Mouse (Mus musculus): ENCODE measurements around the gene Syt6.

Gene Syt6

DNA sequence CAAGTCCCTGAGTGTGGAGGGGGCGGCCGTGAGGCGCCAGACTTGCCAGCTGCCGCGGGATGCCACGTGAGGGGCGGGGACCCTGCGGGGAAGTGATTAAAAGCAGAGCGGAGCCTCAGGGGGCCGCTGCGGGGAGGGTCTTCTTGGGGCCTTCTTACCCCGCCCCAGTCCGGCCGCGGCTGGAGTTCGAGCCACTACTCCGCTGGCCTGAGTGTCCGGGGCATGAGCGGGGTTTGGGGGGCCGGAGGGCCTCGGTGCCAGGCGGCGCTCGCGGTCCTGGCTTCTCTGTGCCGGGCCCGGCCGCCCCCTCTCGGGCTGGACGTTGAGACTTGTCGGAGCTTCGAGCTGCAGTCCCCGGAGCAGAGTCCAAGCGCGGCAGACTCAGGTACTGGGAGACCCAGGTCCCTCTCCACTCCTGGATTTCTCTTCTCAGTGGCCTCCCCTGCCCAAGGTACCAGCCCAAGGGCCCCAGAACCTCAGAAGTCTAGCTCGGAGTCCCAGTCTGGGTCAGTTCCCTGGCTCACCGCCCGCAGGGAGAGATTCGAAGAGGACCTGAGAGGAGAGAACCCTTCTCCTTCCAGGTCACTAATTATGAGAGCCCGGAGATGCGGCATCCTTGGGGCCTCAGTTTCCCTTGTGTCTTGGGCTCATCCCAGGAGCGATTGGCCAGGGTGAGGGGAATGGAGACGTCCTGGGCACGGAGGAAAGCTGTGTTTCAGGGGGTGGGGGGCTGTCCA lies at the start of gene Syt6:
Gene Syt6 (plus strand): TSS at position 76 of the 737 bp plus-strand sequence.
- no peak for DNase-seq (ENCODE audit: low spot score in 2 of 2)

DNA sequence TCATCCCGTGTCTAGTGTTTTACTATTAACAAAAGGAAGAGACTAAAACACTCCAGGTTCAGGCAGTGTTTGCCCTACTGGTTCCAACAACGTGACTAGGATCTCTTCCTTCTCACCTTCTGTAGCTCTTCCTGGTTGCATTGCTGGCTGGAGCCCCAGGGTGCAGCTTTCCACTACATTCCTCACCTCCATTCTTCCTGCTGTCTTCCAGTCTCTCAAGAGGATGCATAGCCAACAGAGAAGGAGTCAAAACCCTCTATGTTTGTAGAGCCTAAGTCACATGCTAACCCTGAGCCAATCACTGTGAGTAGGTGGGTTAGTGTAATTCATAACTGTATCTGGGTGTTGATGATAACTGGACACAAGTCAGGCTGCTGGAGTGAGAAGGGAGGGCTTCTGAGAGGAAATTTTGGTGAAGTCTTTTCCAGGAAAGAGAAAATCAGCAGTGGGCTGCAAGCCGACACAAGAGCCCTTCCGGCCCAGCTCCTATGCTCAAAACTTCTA lies 48.8 kb upstream of the Syt6 start:
- no peak for DNase-seq (ENCODE audit: low spot score in 2 of 2)

DNA sequence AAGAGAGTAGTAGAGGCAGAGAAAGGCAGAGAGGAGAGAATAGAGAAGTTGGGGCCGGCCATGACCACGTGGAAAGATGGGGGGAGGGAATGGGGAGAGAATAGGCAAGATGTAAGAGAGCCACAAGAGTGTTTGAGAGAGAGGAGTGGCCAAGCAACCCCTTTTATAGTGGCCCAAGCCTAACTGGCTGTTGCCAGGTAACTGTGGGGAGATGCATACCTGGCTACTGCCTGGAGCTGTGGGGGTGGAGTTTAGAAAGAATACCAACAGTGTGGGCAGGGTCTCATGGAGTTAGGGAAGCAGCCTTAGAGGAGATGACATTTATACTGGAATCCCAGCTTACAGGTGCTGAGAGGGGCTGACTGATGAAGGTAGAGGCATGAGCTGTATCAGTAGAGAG lies 48.2 kb upstream of the Syt6 start:
- DNase-seq (ENCODE audit: low spot score in 2 of 2) = no peak

DNA sequence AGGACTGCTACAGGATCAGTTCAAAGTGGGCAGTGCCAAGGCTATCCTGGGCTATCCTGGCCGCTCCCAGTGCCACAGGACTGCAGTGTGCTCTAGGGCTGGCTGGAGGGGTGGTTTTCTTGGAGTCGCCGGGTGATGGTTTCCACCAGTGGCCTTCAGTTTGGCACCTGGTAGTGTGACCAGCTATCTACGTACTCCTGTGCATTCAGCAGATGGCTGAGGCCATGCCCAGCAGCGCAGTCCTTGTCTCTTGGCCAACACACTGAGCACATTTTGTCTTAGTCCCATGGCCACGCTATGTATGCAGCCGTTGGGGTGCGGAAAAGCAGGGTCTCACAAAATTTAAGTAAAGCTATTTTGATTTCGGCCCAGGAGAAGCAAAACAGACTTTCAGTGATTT lies 41.0 kb upstream of the Syt6 start:
- no peak for DNase-seq (ENCODE audit: low spot score in 2 of 2)

DNA sequence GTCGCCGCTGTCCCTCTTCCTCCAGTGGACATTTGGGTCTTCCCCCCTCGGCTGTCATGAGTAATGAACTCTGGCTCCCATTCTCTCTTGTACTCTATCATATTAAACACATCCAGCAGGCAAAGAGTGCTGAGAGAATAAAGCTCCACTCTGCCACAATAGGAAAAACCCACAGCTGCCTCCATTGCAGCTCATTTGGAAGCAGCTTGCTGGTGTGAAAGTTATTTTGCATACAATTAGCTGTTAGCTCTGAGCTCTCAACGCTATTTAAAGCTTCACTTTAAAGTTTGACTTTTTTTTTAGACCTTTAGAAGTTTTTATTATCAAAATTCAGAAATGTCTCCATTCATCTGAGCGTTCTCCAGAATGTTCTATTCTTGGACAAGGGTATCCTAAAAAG lies 39.8 kb upstream of the Syt6 start:
- DNase-seq (ENCODE audit: low spot score in 2 of 2) = no peak

DNA sequence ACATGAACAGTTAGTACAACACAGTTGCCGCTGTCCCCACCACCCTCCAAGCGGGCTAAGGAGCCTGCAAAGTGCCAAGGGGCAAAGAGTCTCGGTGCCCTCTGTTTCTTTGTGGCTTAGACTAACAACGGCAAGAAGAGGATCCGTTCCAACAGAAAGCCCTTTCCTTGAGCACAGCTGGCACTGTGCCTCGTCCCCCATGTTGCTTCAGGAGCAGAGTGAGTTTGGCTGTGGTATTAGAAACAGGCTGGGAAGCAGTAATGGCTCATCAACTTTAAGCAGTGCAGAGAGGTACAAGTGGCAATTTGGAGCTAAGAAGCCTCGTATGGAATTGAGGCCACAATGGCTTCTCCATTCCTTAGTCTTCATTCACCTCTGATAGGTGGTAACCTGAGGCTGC lies 35.9 kb upstream of the Syt6 start:
- no peak for DNase-seq (ENCODE audit: low spot score in 2 of 2)

DNA sequence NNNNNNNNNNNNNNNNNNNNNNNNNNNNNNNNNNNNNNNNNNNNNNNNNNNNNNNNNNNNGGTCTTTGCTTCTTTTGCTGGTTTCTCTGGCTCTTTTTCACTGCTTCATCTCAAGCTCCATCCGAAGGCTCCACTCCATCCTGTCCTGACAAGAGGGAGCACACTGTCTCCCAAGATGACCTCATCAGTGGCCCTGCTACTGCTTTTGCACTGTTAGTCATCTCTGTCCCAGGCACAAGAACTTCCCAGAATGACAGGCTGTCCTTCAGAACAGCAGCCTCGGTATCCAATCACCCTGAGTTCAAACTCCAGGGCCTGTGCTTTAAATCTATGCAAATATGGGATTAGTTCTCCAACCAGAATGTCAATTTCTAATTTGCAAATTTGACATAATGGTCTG lies 28.9 kb upstream of the Syt6 start:
- no peak for DNase-seq (ENCODE audit: low spot score in 2 of 2)

DNA sequence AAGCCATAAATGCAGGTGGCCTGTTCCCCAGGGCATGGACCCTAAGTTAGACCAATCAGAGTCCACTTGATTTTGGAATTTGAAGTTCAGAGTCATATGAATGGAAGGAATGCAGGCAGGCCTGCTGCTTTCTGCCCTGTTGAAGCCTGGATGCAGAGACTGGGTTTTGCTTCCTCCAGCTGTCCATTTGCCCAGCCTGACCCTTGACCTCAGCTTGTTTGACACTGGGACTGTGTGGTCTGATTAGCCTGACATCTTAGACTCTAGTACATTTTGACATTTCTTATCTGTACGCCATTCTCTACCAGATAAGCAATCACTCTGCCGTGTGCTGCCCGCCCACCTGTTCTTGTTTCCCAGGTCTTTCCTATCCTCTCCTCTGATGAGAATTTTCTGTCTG lies 28.4 kb upstream of the Syt6 start:
- no peak for DNase-seq (ENCODE audit: low spot score in 2 of 2)

DNA sequence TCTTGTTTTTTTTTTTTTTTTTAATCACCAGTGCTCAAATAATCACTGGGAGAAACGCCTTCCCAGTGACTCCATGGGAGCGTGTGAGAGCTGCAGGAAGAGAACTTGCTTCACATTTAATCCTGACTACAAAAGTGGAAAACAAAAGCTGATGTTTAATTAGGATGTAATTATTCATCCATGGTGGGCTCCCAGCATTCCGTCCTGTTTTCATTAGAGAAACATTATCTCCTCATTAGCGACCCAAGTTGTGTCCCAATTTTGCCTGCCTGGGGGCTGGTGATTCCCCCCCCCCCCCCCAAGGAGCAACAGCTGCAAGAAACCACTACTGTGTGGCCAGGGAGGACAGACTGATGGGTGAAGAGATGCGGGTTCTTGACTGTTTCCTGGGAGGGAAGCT lies 24.8 kb upstream of the Syt6 start:
- no peak for DNase-seq (ENCODE audit: low spot score in 2 of 2)

DNA sequence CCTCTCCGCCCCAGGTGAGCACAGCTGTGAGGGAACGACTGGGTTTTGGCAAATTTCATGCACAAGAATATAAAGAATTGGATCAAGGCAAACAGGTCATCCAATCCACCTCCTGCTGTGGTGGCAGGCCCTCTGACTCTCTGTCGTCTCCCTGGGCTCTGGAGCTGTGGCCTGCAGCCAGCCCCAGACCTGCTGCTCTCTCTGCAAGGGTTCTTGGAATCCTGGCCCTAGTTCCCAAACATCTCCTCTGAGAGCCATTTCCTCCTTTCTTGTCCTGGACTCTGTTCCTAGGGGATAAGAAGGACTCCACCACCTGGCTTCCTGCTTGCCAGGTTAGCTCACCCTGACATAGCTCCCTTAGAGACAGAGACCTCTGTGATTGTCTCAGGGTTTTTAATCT lies 7.8 kb upstream of the Syt6 start:
- no peak for DNase-seq (ENCODE audit: low spot score in 2 of 2)

DNA sequence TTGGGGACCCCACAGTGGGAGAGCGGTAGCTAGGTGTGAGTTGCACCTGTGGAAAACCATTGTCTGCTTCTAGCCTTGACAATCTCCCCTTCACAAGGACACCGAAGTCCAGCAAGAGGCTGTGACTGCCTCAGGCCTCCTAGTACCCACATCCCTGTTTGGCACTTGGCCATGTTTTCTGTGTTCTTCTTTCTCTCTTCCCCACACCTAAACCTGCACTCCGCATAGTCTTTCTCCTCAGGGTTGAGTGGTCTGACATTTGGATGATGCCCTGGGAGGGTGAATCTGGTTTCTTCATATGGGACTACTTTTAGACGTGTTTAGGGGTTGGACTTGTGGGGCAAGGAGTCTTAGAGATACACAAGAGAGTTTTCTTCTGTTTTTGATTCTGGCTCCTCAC lies 2.5 kb upstream of the Syt6 start:
- no peak for DNase-seq (ENCODE audit: low spot score in 2 of 2)

DNA sequence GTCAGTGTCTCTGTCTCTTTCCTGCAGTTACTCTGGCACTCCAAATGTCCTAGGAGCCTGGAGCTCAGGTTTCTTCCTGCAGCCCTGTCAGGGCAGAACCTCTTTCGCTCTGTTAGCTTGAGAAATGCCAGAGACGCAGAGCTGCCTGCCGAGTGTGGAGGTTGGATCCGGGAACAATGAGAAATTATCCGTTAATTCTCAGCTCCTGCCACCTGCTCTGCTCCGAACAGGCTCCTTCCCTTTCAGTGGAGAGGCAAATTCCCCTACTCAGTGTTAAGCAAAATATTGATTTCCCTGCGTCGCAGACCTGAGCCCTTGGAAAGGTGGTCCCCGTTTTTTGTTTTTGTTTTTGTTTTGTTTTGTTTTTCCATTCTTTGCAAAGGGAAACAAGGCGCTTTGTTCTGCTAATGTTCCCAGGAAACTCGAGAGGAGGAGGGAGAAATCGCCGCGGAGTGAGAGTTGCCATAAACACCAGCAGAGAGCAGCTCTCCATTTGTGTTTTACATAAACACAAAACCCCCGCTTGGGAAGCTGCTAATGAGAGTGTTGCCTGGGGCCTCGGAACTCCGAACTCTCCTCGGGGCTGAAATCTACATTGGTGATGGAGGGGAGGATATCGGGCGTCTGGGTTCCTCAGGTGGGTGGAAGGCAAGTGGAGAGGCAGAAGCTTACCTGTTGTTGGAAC lies 1.8 kb upstream of the Syt6 start:
- no peak for DNase-seq (ENCODE audit: low spot score in 2 of 2)

DNA sequence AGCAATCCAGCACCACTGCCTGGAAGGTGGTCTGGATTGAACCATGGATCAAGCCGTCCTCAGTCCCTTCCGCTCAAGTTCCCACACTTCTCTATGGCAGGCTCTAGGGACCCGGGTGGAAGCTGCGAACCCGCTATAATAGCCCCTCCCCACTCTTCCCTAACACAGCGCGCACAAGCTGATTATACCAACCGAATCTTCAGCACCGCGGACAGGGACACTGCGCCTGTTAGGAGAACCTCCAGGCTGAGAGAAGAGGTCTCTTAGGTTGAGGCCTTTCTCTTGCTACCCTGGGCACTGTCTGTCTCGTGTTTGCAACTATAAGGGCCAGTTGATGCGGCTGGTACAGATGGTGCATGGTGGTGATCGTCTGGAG lies 1.3 kb upstream of the Syt6 start:
- DNase-seq (ENCODE audit: low spot score in 2 of 2) = peak; percentile 19 to 71

DNA sequence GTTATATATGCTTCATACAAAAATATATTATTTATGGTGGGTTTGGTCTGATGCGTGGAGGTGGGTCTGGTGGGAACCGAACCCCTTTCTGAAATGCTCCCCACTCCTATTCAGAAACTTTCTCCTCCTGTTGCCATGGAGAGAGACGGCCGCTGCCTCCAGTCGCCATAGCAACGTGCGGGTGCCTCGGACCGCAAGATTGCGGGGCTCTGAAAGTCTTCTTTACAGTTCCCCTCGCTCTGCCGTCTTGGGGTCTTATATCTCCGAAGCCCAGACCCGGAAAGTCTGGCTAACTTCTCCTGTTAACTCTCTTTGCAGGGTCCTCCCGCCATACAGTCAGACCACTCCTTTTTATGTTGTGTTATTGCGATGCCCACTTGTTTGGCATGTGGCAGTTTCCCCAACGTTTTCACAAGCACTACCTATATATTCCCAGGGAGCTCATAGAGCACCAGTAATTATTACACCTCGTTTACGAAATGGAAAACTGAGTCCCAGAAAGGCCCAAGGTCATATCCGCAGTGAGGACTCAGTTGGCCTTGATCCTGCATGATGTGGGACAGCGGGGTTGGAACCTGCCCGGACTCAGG lies 370 bp upstream of the Syt6 start:
- no peak for DNase-seq (ENCODE audit: low spot score in 2 of 2)

DNA sequence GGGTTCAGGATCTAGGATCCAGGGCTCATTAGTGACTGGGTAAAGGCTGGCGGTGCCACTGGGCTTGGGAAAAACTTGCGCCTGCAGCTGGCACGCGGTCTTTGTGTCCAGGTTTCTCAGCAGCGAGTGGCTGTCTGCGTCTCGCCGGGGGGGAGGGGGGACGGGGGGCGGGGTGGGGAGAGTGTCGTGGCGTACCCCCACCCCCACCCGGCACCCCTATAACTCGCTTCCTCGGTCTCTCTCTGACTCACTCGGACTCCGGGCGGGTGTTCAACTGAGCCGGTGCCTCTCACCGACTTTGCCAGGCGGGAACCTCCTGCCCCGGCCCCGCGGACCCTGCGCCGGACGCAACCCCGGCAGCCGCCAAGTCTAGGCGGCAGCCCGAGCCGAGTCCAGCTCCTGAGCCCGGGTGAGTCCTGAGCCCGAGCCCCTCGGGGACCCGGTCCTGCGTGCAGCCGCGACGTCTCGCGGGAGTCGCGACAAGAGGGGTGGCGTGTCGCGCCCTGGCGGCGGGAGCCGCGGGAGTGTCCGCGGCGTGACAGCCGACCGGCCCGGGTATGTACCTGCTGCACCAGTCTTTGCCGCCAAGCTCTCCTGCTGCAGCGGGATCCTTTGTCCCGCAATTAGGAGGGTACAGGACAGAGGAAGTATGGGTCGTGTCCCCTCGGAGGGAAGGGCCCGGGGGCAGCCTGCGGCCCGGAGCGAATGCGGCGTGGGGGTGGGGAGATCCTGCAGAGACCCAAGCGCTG lies 1.0 kb downstream of the Syt6 start:
- DNase-seq (ENCODE audit: low spot score in 2 of 2) = no peak

DNA sequence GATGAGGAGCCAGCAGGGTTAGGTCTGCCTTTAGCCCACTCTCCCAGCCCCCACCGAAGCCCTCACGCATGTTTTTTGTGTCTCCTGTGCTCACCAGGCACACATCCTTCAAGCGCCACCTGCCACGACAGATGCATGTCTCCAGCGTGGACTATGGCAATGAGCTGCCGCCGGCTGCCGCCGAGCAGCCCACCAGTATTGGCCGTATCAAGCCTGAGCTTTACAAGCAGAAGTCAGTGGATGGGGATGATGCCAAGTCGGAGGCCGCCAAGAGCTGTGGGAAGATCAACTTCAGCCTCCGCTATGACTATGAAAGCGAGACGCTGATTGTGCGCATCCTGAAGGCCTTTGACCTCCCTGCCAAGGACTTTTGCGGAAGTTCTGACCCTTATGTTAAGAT lies 12.1 kb downstream of the Syt6 start:
- DNase-seq (ENCODE audit: low spot score in 2 of 2) = no peak

DNA sequence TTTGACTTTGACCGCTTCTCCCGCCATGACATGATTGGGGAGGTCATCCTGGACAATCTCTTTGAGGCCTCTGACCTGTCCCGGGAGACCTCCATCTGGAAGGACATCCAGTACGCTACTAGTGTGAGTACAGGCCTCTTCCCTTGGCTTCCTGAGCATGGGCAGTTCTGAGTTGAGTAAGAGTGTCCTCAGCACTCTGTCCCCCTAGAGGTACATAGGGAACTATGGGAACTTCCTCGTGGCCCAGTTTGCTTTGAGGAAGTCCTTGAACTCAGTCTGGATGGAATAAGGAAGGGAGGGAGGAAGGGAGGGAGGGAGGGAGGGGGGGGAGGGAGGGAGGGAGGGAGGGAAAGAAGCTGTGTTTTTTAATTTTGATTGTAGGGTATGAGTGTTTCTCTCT lies 12.6 kb downstream of the Syt6 start:
- DNase-seq (ENCODE audit: low spot score in 2 of 2) = no peak

DNA sequence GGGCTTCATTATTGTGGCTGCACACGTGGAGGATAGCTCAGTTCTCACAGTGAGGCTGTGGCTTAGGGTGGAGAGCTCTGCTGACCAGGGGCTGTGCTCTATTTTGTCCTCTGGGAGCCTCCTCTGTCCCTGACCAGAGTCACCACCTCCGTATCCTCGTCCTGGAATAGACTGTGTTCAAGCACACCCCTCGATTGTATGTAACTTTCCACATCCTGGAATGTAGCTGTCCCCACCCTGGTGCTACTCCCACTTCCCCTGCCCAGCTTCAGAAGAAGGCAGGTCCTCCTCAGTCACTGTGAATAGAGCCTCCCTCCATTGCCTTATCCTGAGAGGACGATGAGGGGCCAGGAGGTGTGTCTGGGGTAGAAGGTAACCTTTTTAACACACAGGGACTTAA lies 14.6 kb downstream of the Syt6 start:
- DNase-seq (ENCODE audit: low spot score in 2 of 2) = no peak

DNA sequence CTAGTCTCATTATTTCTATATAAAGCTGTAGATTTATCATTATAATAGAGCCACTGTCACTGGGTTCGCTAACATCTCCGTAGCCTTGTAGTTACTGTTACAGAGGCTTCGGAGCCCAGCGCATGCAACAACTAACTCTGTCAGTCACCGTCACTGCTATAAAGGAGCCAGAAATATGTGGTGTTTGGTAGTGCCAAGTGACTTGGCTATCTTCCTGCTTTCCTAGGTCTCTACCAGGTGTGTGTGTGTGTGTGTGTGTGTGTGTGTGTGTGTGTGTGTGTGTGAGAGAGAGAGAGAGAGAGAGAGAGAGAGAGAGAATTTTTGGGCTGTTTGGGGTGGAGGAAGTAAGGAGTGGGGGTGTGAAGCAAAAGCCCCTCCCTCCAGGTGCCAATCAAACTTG lies 17.6 kb downstream of the Syt6 start:
- DNase-seq (ENCODE audit: low spot score in 2 of 2) = no peak

DNA sequence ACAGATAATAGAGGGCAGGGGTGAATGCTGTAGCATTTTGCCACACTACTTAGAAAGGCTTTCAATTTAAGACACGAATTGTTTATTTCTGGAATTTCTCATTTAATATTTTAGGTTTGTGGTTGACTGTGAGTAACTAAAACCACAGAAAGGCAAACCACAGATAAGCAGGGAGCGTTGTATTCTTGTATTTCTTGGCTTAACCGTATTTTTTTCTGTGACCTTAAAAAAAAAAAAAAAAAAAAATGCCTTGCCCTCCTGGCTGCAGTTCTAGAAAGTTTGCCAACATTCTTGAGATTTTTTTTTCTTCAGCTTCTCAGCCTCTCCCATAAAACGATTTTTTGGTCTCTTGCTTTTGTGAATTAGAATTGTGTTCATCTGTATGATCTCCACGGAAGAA lies 18.6 kb downstream of the Syt6 start:
- no peak for DNase-seq (ENCODE audit: low spot score in 2 of 2)

DNA sequence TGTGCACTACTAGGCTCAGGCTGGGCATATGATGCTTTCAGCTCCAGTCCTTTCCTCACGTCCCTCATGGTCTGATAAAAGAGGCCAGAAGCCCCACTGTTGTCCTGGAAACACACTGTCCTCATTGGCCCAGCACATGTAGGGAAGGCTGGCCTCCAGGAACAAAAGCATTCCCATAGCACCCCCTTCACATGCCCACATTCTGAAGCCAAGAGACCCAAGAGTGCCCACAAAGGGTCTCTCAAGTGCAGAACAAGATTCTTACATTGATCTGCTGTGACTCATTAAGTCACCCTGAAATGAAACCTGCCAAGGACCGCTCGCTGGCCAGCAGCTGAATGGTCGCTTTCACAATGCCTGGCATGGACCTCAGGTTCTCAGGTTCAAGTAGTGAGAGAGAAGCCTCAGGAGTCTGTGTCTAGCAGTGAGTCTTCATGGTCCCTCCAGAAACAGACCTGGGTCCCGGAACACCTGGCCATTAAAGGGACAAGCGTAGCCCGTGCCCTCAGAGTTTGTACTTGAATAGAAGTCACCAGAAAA lies 20.3 kb downstream of the Syt6 start:
- DNase-seq (ENCODE audit: low spot score in 2 of 2) = no peak

DNA sequence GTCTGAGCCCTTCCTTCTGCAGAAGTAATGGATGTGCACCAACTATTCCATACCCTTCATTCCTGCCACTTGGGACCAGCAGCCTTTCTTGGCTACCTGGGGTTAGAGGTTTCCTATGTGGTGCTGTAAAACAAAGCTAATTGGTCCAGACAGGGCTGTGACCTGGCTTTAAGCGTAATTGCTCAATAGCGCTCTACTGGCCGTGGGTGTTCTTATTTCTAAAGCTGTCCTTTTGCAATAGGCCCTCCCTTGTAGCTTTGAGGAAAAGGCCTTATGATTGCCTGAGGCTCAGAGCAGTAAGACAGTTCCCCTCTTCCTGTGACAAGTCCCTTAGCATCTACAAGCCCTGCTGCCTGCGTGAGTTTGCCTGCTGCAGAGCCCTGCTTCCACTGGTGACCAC lies 22.6 kb downstream of the Syt6 start:
- no peak for DNase-seq (ENCODE audit: low spot score in 2 of 2)
